Mouse (Mus musculus) lung, postnatal 0 days (tissue): ENCODE data around the gene Myl12a. TPM values are rescaled to one million over a fixed set of nuclear protein-coding genes. Genes with fewer than 3 reads are reported as not detected.

Experiments
- ATAC-seq: fragments of 200-750 bp; cut with Nextera tagmentation; 2 replicates; pipeline ENCODE4 v1.8.0; 2017; ENCODE audit warnings: moderate library complexity
- DNase-seq: peaks from one replicate; pipeline ENCODE4 v3.0.0-alpha.2; 2016; ENCODE audit warnings: low spot score
- H3K27ac ChIP-seq: fragments of 300-500 bp; sonication (generic); 2 replicates; pipeline ENCODE4 v1.5.1; 2014; ENCODE audit warnings: antibody characterized with exemption, mild to moderate bottlenecking, low read length, mixed read lengths
- H3K27me3 ChIP-seq: fragments of 300-500 bp; sonication (generic); replicated peaks from 2 replicates; pipeline ENCODE4 v1.6.1; 2014; ENCODE audit warnings: low read length, mixed read lengths; ENCODE audit not compliant: insufficient read depth
- H3K36me3 ChIP-seq: fragments of 300-500 bp; sonication (generic); 2 replicates; pipeline ENCODE4 v1.6.1; 2014; ENCODE audit warnings: low read length, mixed read lengths; ENCODE audit not compliant: insufficient read depth
- H3K4me1 ChIP-seq: fragments of 300-500 bp; sonication (generic); 2 replicates; pipeline ENCODE4 v1.6.1; 2014; ENCODE audit warnings: antibody characterized with exemption, low read depth, low read length, mixed read lengths; ENCODE audit not compliant: insufficient read depth
- H3K4me2 ChIP-seq: fragments of 300-500 bp; sonication (generic); replicated peaks from 2 replicates; pipeline ENCODE4 v1.6.1; 2014; ENCODE audit warnings: low read depth, mild to moderate bottlenecking, low read length, moderate library complexity, mixed read lengths
- H3K4me3 ChIP-seq: fragments of 300-500 bp; sonication (generic); 2 replicates; pipeline ENCODE4 v1.5.1; 2014; ENCODE audit warnings: low read depth, low read length
- H3K9ac ChIP-seq: fragments of 300-500 bp; sonication (generic); replicated peaks from 2 replicates; pipeline ENCODE4 v1.6.1; 2014; ENCODE audit warnings: low read depth, mild to moderate bottlenecking
- H3K9me3 ChIP-seq: fragments of 300-500 bp; sonication (generic); 2 replicates; pipeline ENCODE4 v1.6.1; 2016; ENCODE audit warnings: low read length, mixed read lengths
- CTCF ChIP-seq: IDR thresholded peaks from 2 replicates; pipeline ENCODE4 v1.5.1; 2016; ENCODE audit warnings: antibody characterized with exemption, mild to moderate bottlenecking
- EP300 ChIP-seq: IDR thresholded peaks from 2 replicates; pipeline ENCODE4 v1.6.1; 2016; ENCODE audit warnings: antibody characterized with exemption, mild to moderate bottlenecking, control low read depth
- WGBS: fragments of 180-500 bp; shearing (Covaris S2); extraction: QIAGEN DNeasy Blood & Tissue Kit; methylation state at CpG from one replicate; pipeline ENCODE4 v1.1.7; 2014; 5-methylcytosine and 5-hydroxymethylcytosine counted together
- polyA plus RNA-seq: library from polyadenylated mRNA; unstranded; fragments of >200 nt; fragmentation: Nextera tagmentation; extraction: Ambion mirVana; gene quantifications from 2 replicates; pipeline ENCODE4 v1.2.1, GENCODE M21; 2015

Myl12a gene
- polyA plus RNA-seq, 1 experiment from 2014 or later = 1,283 TPM

GRCm38 (mm10) chr17:70951266-70951665, 51.4 kb downstream of the Myl12a start:
- no peak for TF ChIP-seq CTCF
- TF ChIP-seq EP300 = no peak
- DNase-seq (no peak), ATAC-seq (no peak)
- H3K4me3 ChIP-seq = no peak overlapping the region
- no peaks in the 10 kb centered on the region for H3K27me3 ChIP-seq
- H3K4me2 ChIP-seq = no peak overlapping the region
- no peaks in the 10 kb centered on the region for H3K36me3 ChIP-seq
- no peaks in the 10 kb centered on the region for H3K4me1 ChIP-seq
- no peak overlapping the region for H3K9ac ChIP-seq
- 80% methylated on average over 10 of the region's 10 CpGs for WGBS
- no peak overlapping the region for H3K27ac ChIP-seq
- no peaks in the 10 kb centered on the region for H3K9me3 ChIP-seq

- Histone ChIP-seq H3K9me3 (no peaks in the 10 kb centered on the region), H3K36me3 (no peaks in the 10 kb centered on the region), H3K27ac (no peak overlapping the region), H3K9ac (no peak overlapping the region), H3K4me1 (no peaks in the 10 kb centered on the region), H3K4me3 (no peak overlapping the region), H3K4me2 (no peak overlapping the region), H3K27me3 (no peaks in the 10 kb centered on the region)
- 49% methylated on average over 7 of the region's 7 CpGs for WGBS
- TF ChIP-seq CTCF (no peak), EP300 (no peak)
- ATAC-seq (no peak), DNase-seq (no peak)
Observed at GRCm38 (mm10) chr17:70949171-70949570, 53.5 kb downstream of the Myl12a start.

GRCm38 (mm10) chr17:70948721-70949120, 54.0 kb downstream of the Myl12a start:
- no peak for DNase-seq
- TF ChIP-seq EP300 = no peak
- TF ChIP-seq CTCF = no peak
- Histone ChIP-seq H3K9me3 (no peaks in the 10 kb centered on the region), H3K27ac (no peak overlapping the region), H3K4me2 (no peak overlapping the region), H3K4me3 (no peak overlapping the region), H3K4me1 (no peaks in the 10 kb centered on the region), H3K36me3 (no peaks in the 10 kb centered on the region), H3K27me3 (no peaks in the 10 kb centered on the region), H3K9ac (no peak overlapping the region)
- ATAC-seq = no peak
- 56% methylated on average over 8 of the region's 8 CpGs for whole genome bisulfite sequencing

GRCm38 (mm10) chr17:70943779-70944178, 58.9 kb downstream of the Myl12a start:
- Histone ChIP-seq H3K36me3 (no peaks in the 10 kb centered on the region), H3K4me1 (no peaks in the 10 kb centered on the region), H3K27me3 (no peaks in the 10 kb centered on the region), H3K27ac (no peak overlapping the region), H3K9me3 (no peaks in the 10 kb centered on the region), H3K4me2 (no peak overlapping the region), H3K4me3 (no peak overlapping the region), H3K9ac (no peak overlapping the region)
- DNase-seq = no peak
- 84% methylated on average over 4 of the region's 4 CpGs for WGBS
- TF ChIP-seq EP300 (no peak), CTCF (no peak)
- no peak for ATAC-seq

Other genes starting within 250 kb of the Myl12a start
- gene Tgif1, start 149.3 kb downstream of the Myl12a start, polyA plus RNA-seq = 45.2 and 46.8 TPM in 2 replicates
- 9.2 and 12.7 TPM in 2 replicates for gene Myom1, start 245 bp downstream of the Myl12a start, polyA plus RNA-seq
- gene Lpin2, start 179.7 kb upstream of the Myl12a start, polyA plus RNA-seq = 54.1 and 65.8 TPM in 2 replicates